Mouse (Mus musculus) MEL (cell line): ENCODE results near the gene Rnf167. TPM values are rescaled to one million over a fixed set of nuclear protein-coding genes. Genes with fewer than 3 reads are reported as not detected.

Experiments
- DNase-seq: peaks from one replicate; pipeline ENCODE4 v3.0.0; 2011; ENCODE audit warnings: low read depth, low spot score
- H3K27ac ChIP-seq: 2 replicates; pipeline ENCODE4 v1.5.1; 2012; ENCODE audit warnings: low read depth, mild to moderate bottlenecking, control low read depth, low read length, moderate library complexity; ENCODE audit not compliant: control insufficient read depth
- H3K27me3 ChIP-seq, 2 experiments: fragments of 150-350 bp in 1 of 2; sonication (generic) in 1 of 2; 2 replicates each; pipeline ENCODE4 v1.6.1; 2012; ENCODE audit warnings: low read length in 2 of 2, mild to moderate bottlenecking in 2 of 2, improper control_type of control experiment in 1 of 2, moderate library complexity in 1 of 2; ENCODE audit not compliant: insufficient read depth in 2 of 2, control insufficient read depth in 1 of 2
- H3K36me3 ChIP-seq, 2 experiments: 2 replicates each; pipeline ENCODE4 v1.6.1; 2012 to 2014; ENCODE audit warnings: low read length in 2 of 2, improper control_type of control experiment in 1 of 2, inconsistent platforms in 1 of 2, mild to moderate bottlenecking in 1 of 2; ENCODE audit not compliant: insufficient read depth in 2 of 2, control insufficient read depth in 1 of 2
- H3K4me1 ChIP-seq, 2 experiments: fragments of 150-350 bp in 1 of 2; sonication (generic) in 1 of 2; 2 replicates each; pipeline ENCODE4 v1.6.1; 2012; ENCODE audit warnings: low read length in 2 of 2, improper control_type of control experiment in 1 of 2, mild to moderate bottlenecking in 1 of 2; ENCODE audit not compliant: insufficient read depth in 2 of 2, control insufficient read depth in 1 of 2
- H3K4me3 ChIP-seq, 2 experiments: fragments of 150-350 bp in 1 of 2; sonication (generic) in 1 of 2; 2 replicates each; pipeline ENCODE4 v1.5.1; 2012; ENCODE audit warnings: low read depth in 2 of 2, low read length in 2 of 2, mild to moderate bottlenecking in 2 of 2, moderate library complexity in 2 of 2, control low read depth in 1 of 2, improper control_type of control experiment in 1 of 2; ENCODE audit not compliant: control insufficient read depth in 1 of 2, insufficient read depth in 1 of 2
- H3K79me2 ChIP-seq: 2 replicates; pipeline ENCODE4 v1.6.1; 2012; ENCODE audit warnings: mild to moderate bottlenecking, low read length, moderate library complexity; ENCODE audit not compliant: control insufficient read depth, poor library complexity, insufficient read depth
- H3K9ac ChIP-seq: 2 replicates; pipeline ENCODE4 v1.6.1; 2012; ENCODE audit warnings: low read depth, mild to moderate bottlenecking, control low read depth, low read length, moderate library complexity; ENCODE audit not compliant: control insufficient read depth, poor library complexity, severe bottlenecking
- H3K9me3 ChIP-seq: fragments of 150-350 bp; sonication (generic); replicated peaks from 2 replicates; pipeline ENCODE4 v1.6.1; 2012; ENCODE audit warnings: mild to moderate bottlenecking, low read length, improper control_type of control experiment, moderate library complexity; ENCODE audit not compliant: insufficient read depth
- BHLHE40 ChIP-seq: IDR thresholded peaks from 2 replicates; pipeline ENCODE4 v1.6.1; 2012; ENCODE audit warnings: low read depth, mild to moderate bottlenecking, inconsistent platforms, low read length, improper control_type of control experiment, borderline replicate concordance
- CHD1 ChIP-seq: IDR thresholded peaks from 2 replicates; pipeline ENCODE4 v1.6.1; 2012; ENCODE audit warnings: low read depth, mild to moderate bottlenecking, inconsistent platforms, low read length, improper control_type of control experiment
- CHD2 ChIP-seq: IDR thresholded peaks from 2 replicates; pipeline ENCODE4 v1.6.1; 2011; ENCODE audit warnings: low read length, improper control_type of control experiment
- CTCF ChIP-seq, 3 experiments: IDR thresholded peaks in 2 of 3; conservative IDR thresholded peaks in 1 of 3; 2 replicates each; pipeline ENCODE4 v1.5.1; 2011 to 2012; ENCODE audit warnings: low read length in 3 of 3, low read depth in 2 of 3, mild to moderate bottlenecking in 2 of 3, improper control_type of control experiment in 1 of 3, inconsistent platforms in 1 of 3, mixed read lengths in 1 of 3, moderate library complexity in 1 of 3; ENCODE audit not compliant: control insufficient read depth in 1 of 3, insufficient read depth in 1 of 3, poor library complexity in 1 of 3, severe bottlenecking in 1 of 3
- E2F4 ChIP-seq: IDR thresholded peaks from 2 replicates; pipeline ENCODE4 v1.6.1; 2011; ENCODE audit warnings: low read depth, low read length, improper control_type of control experiment, borderline replicate concordance
- ELF1 ChIP-seq: IDR thresholded peaks from 2 replicates; pipeline ENCODE4 v1.6.1; 2014; ENCODE audit warnings: low read depth, mild to moderate bottlenecking, inconsistent platforms, low read length, improper control_type of control experiment, moderate library complexity
- EP300 ChIP-seq, 2 experiments: IDR thresholded peaks; 2 replicates each; pipeline ENCODE4 v1.6.1; 2011; ENCODE audit warnings: improper control_type of control experiment in 2 of 2, low read length in 2 of 2, low read depth in 1 of 2, mild to moderate bottlenecking in 1 of 2
- ETS1 ChIP-seq: IDR thresholded peaks from 2 replicates; pipeline ENCODE4 v1.6.1; 2012; ENCODE audit warnings: low read depth, mild to moderate bottlenecking, inconsistent platforms, low read length, improper control_type of control experiment, moderate library complexity
- GATA1 ChIP-seq: IDR thresholded peaks from 2 replicates; pipeline ENCODE4 v1.6.1; 2011; ENCODE audit warnings: low read depth, low read length, improper control_type of control experiment
- JUND ChIP-seq: IDR thresholded peaks from 2 replicates; pipeline ENCODE4 v1.6.1; 2011; ENCODE audit warnings: low read depth, mild to moderate bottlenecking, improper control_type of control experiment, low read length
- KAT2A ChIP-seq: conservative IDR thresholded peaks from 2 replicates; pipeline ENCODE4 v1.6.1; 2012; ENCODE audit warnings: low read depth, low read length, improper control_type of control experiment, inconsistent platforms
- MAX ChIP-seq: IDR thresholded peaks from 2 replicates; pipeline ENCODE4 v1.6.1; 2011; ENCODE audit warnings: low read length, improper control_type of control experiment
- MAZ ChIP-seq: IDR thresholded peaks from 2 replicates; pipeline ENCODE4 v1.6.1; 2012; ENCODE audit warnings: low read depth, mild to moderate bottlenecking, inconsistent platforms, low read length, improper control_type of control experiment
- MEF2A ChIP-seq: IDR thresholded peaks from 2 replicates; pipeline ENCODE4 v1.6.1; 2014; ENCODE audit warnings: low read depth, mild to moderate bottlenecking, inconsistent platforms, low read length, improper control_type of control experiment; ENCODE audit not compliant: poor library complexity, insufficient replicate concordance, severe bottlenecking; ENCODE audit errors: extremely low read depth
- MXI1 ChIP-seq: IDR thresholded peaks from 2 replicates; pipeline ENCODE4 v1.6.1; 2011; ENCODE audit warnings: mild to moderate bottlenecking, low read depth, low read length, improper control_type of control experiment
- MYB ChIP-seq: IDR thresholded peaks from 2 replicates; pipeline ENCODE4 v1.6.1; 2011; ENCODE audit warnings: mild to moderate bottlenecking, low read depth, low read length, improper control_type of control experiment
- MYC ChIP-seq: IDR thresholded peaks from 2 replicates; pipeline ENCODE4 v1.6.1; 2011; ENCODE audit warnings: low read depth, mild to moderate bottlenecking, low read length, improper control_type of control experiment, moderate library complexity
- NELFE ChIP-seq: IDR thresholded peaks from 2 replicates; pipeline ENCODE4 v1.6.1; 2011; ENCODE audit warnings: low read depth, low read length, improper control_type of control experiment
- NRF1 ChIP-seq: IDR thresholded peaks from 2 replicates; pipeline ENCODE4 v1.6.1; 2014; ENCODE audit warnings: low read depth, mild to moderate bottlenecking, inconsistent platforms, low read length, improper control_type of control experiment, moderate library complexity; ENCODE audit not compliant: poor library complexity, insufficient read depth, severe bottlenecking
- POLR2A ChIP-seq, 2 experiments: IDR thresholded peaks; 2 replicates each; pipeline ENCODE4 v1.6.1; 2011 to 2012; ENCODE audit warnings: low read length in 2 of 2, mild to moderate bottlenecking in 2 of 2, control low read depth in 1 of 2, improper control_type of control experiment in 1 of 2, low read depth in 1 of 2, moderate library complexity in 1 of 2; ENCODE audit not compliant: control insufficient read depth in 1 of 2, insufficient read depth in 1 of 2, poor library complexity in 1 of 2
- POLR2AphosphoS2 ChIP-seq: IDR thresholded peaks from 2 replicates; pipeline ENCODE4 v1.6.1; 2011; ENCODE audit warnings: low read length, improper control_type of control experiment
- POLR2AphosphoS5 ChIP-seq: IDR thresholded peaks from 2 replicates; pipeline ENCODE4 v1.6.1; 2012; ENCODE audit warnings: low read depth, borderline replicate concordance, mild to moderate bottlenecking, inconsistent platforms, low read length, moderate library complexity, mixed read lengths
- RAD21 ChIP-seq: IDR thresholded peaks from 2 replicates; pipeline ENCODE4 v1.6.1; 2011; ENCODE audit warnings: mild to moderate bottlenecking, low read depth, low read length, improper control_type of control experiment
- RCOR1 ChIP-seq: IDR thresholded peaks from 2 replicates; pipeline ENCODE4 v1.6.1; 2012; ENCODE audit warnings: low read depth, mild to moderate bottlenecking, inconsistent platforms, low read length, improper control_type of control experiment
- SIN3A ChIP-seq: IDR thresholded peaks from 2 replicates; pipeline ENCODE4 v1.6.1; 2012; ENCODE audit warnings: low read length, improper control_type of control experiment, inconsistent platforms
- SMC3 ChIP-seq: IDR thresholded peaks from 2 replicates; pipeline ENCODE4 v1.6.1; 2011; ENCODE audit warnings: low read depth, low read length, improper control_type of control experiment
- TAL1 ChIP-seq: IDR thresholded peaks from 2 replicates; pipeline ENCODE4 v1.6.1; 2012; ENCODE audit warnings: mild to moderate bottlenecking, inconsistent platforms, low read length, moderate library complexity, mixed read lengths
- TBP ChIP-seq: IDR thresholded peaks from 2 replicates; pipeline ENCODE4 v1.8.0; 2011; ENCODE audit warnings: low read depth, low read length, improper control_type of control experiment
- TCF12 ChIP-seq: IDR thresholded peaks from 2 replicates; pipeline ENCODE4 v1.6.1; 2014; ENCODE audit warnings: low read depth, mild to moderate bottlenecking, inconsistent platforms, low read length, improper control_type of control experiment, moderate library complexity
- USF1 ChIP-seq: IDR thresholded peaks from 2 replicates; pipeline ENCODE4 v1.6.1; 2014; ENCODE audit warnings: low read depth, mild to moderate bottlenecking, inconsistent platforms, low read length, improper control_type of control experiment, moderate library complexity
- USF2 ChIP-seq, 2 experiments: IDR thresholded peaks; 2 replicates each; pipeline ENCODE4 v1.6.1; 2011 to 2012; ENCODE audit warnings: improper control_type of control experiment in 2 of 2, low read length in 2 of 2, borderline replicate concordance in 1 of 2, inconsistent platforms in 1 of 2, low read depth in 1 of 2, mild to moderate bottlenecking in 1 of 2; ENCODE audit not compliant: insufficient read depth in 1 of 2
- ZKSCAN1 ChIP-seq: IDR thresholded peaks from 2 replicates; pipeline ENCODE4 v1.6.1; 2012; ENCODE audit warnings: low read depth, mild to moderate bottlenecking, inconsistent platforms, low read length, improper control_type of control experiment, moderate library complexity
- ZMIZ1 ChIP-seq: IDR thresholded peaks from 2 replicates; pipeline ENCODE4 v1.6.1; 2012; ENCODE audit warnings: low read depth, mild to moderate bottlenecking, inconsistent platforms, low read length, improper control_type of control experiment, moderate library complexity
- ZNF384 ChIP-seq: IDR thresholded peaks from 2 replicates; pipeline ENCODE4 v1.6.1; 2012; ENCODE audit warnings: low read depth, mild to moderate bottlenecking, inconsistent platforms, low read length, improper control_type of control experiment
- polyA plus RNA-seq, 2 experiments: library from polyadenylated mRNA; stranded (reverse) in 1 of 2; unstranded in 1 of 2; fragments of >175 nt in 1 of 2; fragments of >200 nt in 1 of 2; gene quantifications; 2 replicates each; pipeline versions ENCODE4 v1.2.1 to v1.2.4; 2012; ENCODE audit warnings: low replicate concordance in 2 of 2, low read depth in 1 of 2; ENCODE audit not compliant: insufficient read length in 2 of 2, insufficient read depth in 1 of 2, missing spikeins in 1 of 2
- total RNA-seq: library from RNA; depleted of rRNA; stranded (reverse); fragments of 300-350 nt; gene quantifications from 2 replicates; pipeline ENCODE4 v1.2.3, GENCODE M21; 2012; rRNA removed

Rnf167 gene
- total RNA-seq: 30.4 and 31.4 TPM in 2 replicates
- polyA plus RNA-seq: 10 to 100 TPM in 1 of 2 experiments, not detected in 1; 44.4 TPM

- Histone ChIP-seq H3K27me3 (no peaks in the 10 kb centered on the region), H3K4me1 (peaks cover 12 to 45% of the 10 kb centered on the region in 2 experiments), H3K4me3 (peak within 1 kb of the TSS; percentile 56 to 83), H3K79me2 (peaks cover 57% of the 10 kb centered on the region), H3K9ac (peak within 1 kb of the TSS; percentile 92), H3K27ac (peak within 1 kb of the TSS; percentile 95), H3K9me3 (no peaks in the 10 kb centered on the region), H3K36me3 (peaks cover 11 to 46% of the 10 kb centered on the region in 2 experiments)
- DNase-seq: peak; percentile 100
- no peak for TF ChIP-seq EP300 (IDR thresholded peaks at IDR 0.05; ENCODE audit: low read depth in 1 of 2, low read length in 2 of 2)
- TF ChIP-seq NRF1: peak; percentile 71
- no peak for TF ChIP-seq E2F4
- TF ChIP-seq TCF12: peak; percentile 66; the same call in 1 of the 2 replicates
- TF ChIP-seq KAT2A: no peak; the same call in 1 of the 2 replicates
- TF ChIP-seq USF2 (IDR thresholded peaks at IDR 0.05; ENCODE audit: borderline replicate concordance in 1 of 2, insufficient read depth in 1 of 2, low read depth in 1 of 2, low read length in 2 of 2): no peak
- no peak for TF ChIP-seq MEF2A
- no peak for TF ChIP-seq GATA1
- peak; percentile 91 for TF ChIP-seq POLR2AphosphoS2
- TF ChIP-seq CTCF (IDR thresholded peaks at IDR 0.05 in 2 of 3, conservative IDR thresholded peaks at IDR 0.05 in 1 of 3; ENCODE audit: control insufficient read depth in 1 of 3, insufficient read depth in 1 of 3, low read depth in 2 of 3, low read length in 3 of 3, poor library complexity in 1 of 3, severe bottlenecking in 1 of 3): no peak; a peak in 2 of 6 replicates
- peak; percentile 50; the same call in 1 of the 2 replicates for TF ChIP-seq MAX
- no peak for TF ChIP-seq POLR2AphosphoS5
- peak; percentile 93 for TF ChIP-seq MAZ
- peak; percentile 92; the same call in 1 of the 2 replicates for TF ChIP-seq ZMIZ1
- 0 out of 2 replicates have a peak, but pooled peaks have one; percentile 22 for TF ChIP-seq SMC3
- peak; percentile 69; the same call in 1 of the 2 replicates for TF ChIP-seq BHLHE40
- TF ChIP-seq MYC: no peak; the same call in 1 of the 2 replicates
- TF ChIP-seq ETS1: peak; percentile 64; the same call in 1 of the 2 replicates
- TF ChIP-seq JUND: no peak
- peak; percentile 77 to 88 for TF ChIP-seq POLR2A (IDR thresholded peaks at IDR 0.05; ENCODE audit: control insufficient read depth in 1 of 2, insufficient read depth in 1 of 2, low read depth in 1 of 2, low read length in 2 of 2, poor library complexity in 1 of 2)
- TF ChIP-seq SIN3A: peak; percentile 86
- TF ChIP-seq RAD21: no peak
- TF ChIP-seq CHD1: no peak
- TF ChIP-seq ELF1: peak; percentile 84
- TF ChIP-seq TAL1: no peak
- no peak for TF ChIP-seq RCOR1
- no peak for TF ChIP-seq USF1
- peak; percentile 63 for TF ChIP-seq MXI1
- no peak for TF ChIP-seq ZKSCAN1
- TF ChIP-seq TBP: peak; percentile 71
- no peak for TF ChIP-seq MYB
- TF ChIP-seq ZNF384: peak; percentile 99
- TF ChIP-seq CHD2: peak; percentile 97
- TF ChIP-seq NELFE: peak; percentile 97
Measured at GRCm38 (mm10) chr11:70646691-70647650, at the start of gene Rnf167, which contains the start of gene Slc25a11. Rnf167 (plus strand) TSS chr11:70647235. Slc25a11 (minus strand) TSS chr11:70647479.
